Mouse (Mus musculus): ENCODE results near the gene Caml. TPM values are rescaled to one million over a fixed set of nuclear protein-coding genes. Genes with fewer than 3 reads are reported as not detected.
"Not testable (repeated sequence)": the region's sequence is repeated elsewhere in the genome, so short reads cannot be mapped to it uniquely, and the experiment has no call there.

Caml gene
- total RNA-seq, 4 experiments from 2014 or later: 41.5 to 54.7 (median 46.1) TPM

- DNase-seq (ENCODE audit: low spot score in 2 of 2): no peak
Observed at GRCm38 (mm10) chr13:55620275-55620674, 2.5 kb upstream of the Caml start.

DNA sequence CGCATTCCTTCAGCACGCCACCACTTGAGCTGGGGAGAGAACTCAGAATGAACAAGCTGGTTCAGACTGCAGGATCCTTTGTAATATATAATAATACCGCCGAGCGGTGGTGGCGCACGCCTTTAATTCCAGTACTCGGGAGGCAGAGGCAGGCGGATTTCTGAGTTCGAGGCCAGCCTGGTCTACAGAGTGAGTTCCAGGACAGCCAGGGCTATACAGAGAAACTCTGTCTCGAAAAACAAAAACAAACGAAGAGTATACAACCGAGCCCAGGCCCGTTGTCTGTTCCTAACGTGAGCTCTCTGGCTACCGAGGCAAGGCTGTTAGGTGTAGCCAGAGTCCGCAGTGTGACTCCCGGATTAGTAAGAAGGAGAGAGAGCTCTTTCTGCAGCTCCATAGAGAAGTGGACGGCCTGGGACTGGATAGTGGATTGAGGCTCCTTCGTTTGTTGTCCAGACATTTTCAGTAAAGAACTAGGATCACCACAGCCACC, 603 bp upstream of the Caml start:
- DNase-seq (ENCODE audit: low spot score in 2 of 2): not testable (repeated sequence)

DNA sequence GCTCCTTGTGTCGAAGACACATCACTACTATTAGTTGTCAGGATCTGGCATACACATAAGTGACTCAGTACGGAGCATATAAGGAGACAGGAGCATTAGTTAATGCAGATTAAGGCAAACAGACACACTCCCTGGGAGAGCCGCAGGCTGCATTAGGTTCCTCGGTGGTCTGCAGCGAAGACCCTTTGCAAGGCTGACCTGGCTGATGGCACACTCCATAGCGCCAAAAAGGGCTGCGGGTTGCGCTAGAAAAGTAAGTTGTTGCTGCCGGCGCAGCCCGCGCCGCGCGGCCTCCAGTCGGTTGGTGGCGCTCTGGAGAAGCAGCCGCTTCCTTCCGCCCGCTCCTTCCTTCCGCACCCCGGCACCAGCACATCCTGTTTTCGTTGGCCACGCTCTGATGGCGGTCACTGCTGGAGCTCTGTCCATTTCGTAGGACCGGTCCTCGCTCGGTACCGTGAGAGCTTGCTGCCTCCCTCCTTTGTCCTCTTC, 11.9 kb downstream of the Caml start, which contains the start of gene Ddx46:
Ddx46 (plus strand) TSS at position 389 of the 489 bp plus-strand sequence.
- DNase-seq (ENCODE audit: low spot score in 2 of 2): peak; percentile 55 to 85

GRCm38 (mm10) chr13:55635146-55635571, 12.4 kb downstream of the Caml start:
- no peak for DNase-seq (ENCODE audit: low spot score in 2 of 2)

- DNase-seq (ENCODE audit: low spot score in 2 of 2): no peak
Observed at GRCm38 (mm10) chr13:55636185-55636983, 13.6 kb downstream of the Caml start.

GRCm38 (mm10) chr13:55640480-55640879, 17.7 kb downstream of the Caml start:
- peak; percentile 44 to 83 for DNase-seq (ENCODE audit: low spot score in 2 of 2)

- no peak for DNase-seq (ENCODE audit: low spot score in 2 of 2)
Observed at GRCm38 (mm10) chr13:55644525-55644924, 21.7 kb downstream of the Caml start.

DNA sequence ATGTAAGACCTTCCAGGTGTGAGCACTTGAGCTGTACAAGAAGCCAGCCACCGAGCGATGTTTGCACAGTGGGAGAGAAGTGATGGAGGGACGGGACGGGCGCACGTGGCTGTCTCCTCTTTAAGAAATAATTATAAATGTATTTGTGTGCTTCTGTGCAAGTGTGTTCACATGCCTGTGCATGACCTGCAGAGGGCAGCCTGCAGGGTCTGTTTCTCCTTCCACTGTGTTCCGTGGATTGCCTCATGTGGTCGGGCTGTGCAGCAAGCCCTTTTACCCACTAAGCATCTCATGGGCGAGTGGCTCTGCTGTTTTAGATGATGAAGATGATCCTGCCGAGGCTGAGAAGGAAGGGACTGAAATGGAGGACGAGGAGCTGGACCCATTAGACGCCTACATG, 27.3 kb downstream of the Caml start:
- DNase-seq (ENCODE audit: low spot score in 2 of 2): no peak

DNA sequence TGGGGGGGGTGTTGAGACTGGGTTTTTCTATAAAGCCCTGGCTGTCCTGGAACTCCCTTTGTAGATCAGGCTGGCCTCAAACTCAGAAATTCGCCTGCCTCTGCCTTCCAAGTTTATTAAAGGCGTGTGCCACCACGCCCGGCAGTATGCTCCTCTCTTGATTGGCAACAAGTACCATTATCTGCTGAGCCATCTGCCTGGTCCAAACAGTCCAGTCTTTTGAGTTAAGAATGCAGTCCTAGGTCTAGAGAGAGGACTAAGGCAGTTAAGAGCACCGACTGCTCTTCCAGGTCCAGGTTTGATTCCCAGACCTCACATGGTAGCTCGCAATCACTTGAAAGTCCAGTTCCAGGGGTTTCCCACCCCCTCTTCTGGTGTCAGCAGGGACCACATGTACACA, 28.2 kb downstream of the Caml start:
- no peak for DNase-seq (ENCODE audit: low spot score in 2 of 2)

- DNase-seq (ENCODE audit: low spot score in 2 of 2): no peak
Observed at GRCm38 (mm10) chr13:55668550-55668949, 45.7 kb downstream of the Caml start.

DNA sequence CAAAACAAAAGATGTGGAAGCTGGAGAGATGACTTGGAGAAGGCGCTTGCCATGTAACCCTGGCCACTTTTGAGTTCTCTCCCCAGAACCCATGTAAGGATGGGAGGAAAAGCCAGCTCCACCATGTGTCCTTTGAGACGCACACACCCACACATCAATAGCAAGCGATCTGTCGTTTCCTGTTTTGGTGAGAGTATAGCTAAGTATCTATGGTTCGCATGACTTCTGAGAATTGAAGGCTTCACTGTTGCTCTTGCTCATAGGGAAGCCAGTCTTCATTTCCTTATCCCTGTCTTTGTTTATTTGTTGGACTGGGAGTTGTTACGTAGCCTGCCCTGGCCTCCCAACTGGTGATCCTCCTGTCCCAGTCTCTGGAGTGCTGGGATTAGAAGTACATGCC, 49.9 kb downstream of the Caml start:
- no peak for DNase-seq (ENCODE audit: low spot score in 2 of 2)

GRCm38 (mm10) chr13:55677364-55677763, 54.6 kb downstream of the Caml start:
- DNase-seq (ENCODE audit: low spot score in 2 of 2): no peak

Other genes with a start within 250 kb of the Caml start
- gene Slc34a1, start 224.8 kb upstream of the Caml start, total RNA-seq (2022): not detected
- gene Pfn3, start 207.8 kb upstream of the Caml start, total RNA-seq (2022): not detected
- 1 to 10 TPM in 1 of 4 experiments, under 1 TPM in 2, not detected in 1; 0.43 to 1.5 (median 0.74) TPM for gene F12, start 196.2 kb upstream of the Caml start, total RNA-seq (2022)
- gene Grk6, start 177.9 kb upstream of the Caml start, total RNA-seq (2022): 10 to 100 TPM; 61.4 to 74.2 (median 67.5) TPM
- 10 to 100 TPM; 57.5 to 73.5 (median 60.4) TPM for gene Prr7, start 158.7 kb upstream of the Caml start, total RNA-seq (2022)
- 100 to 1,000 TPM; 295 to 399 (median 333) TPM for gene Dbn1, start 134.9 kb upstream of the Caml start, total RNA-seq (2022)
- 10 to 100 TPM; 88.7 to 99.2 (median 95.5) TPM for gene Pdlim7, start 109.3 kb upstream of the Caml start, total RNA-seq (2022)
- gene Dok3, start 93.7 kb upstream of the Caml start, total RNA-seq (2022): 10 to 100 TPM in 2 of 4 experiments, 1 to 10 TPM in 2; 6.4 to 20.4 (median 12.1) TPM
- 10 to 100 TPM; 54.4 to 64.1 (median 56.3) TPM for gene Ddx41, start 86.3 kb upstream of the Caml start, total RNA-seq (2022)
- 100 to 1,000 TPM in 2 of 4 experiments, 10 to 100 TPM in 2; 84.9 to 113 (median 94.5) TPM for gene Fam193b, start 51.9 kb upstream of the Caml start, total RNA-seq (2022)
- gene Tmed9, start 49.3 kb upstream of the Caml start, total RNA-seq (2022): 100 to 1,000 TPM; 124 to 139 (median 130) TPM
- gene B4galt7, start 23.1 kb upstream of the Caml start, total RNA-seq (2022): 10 to 100 TPM; 21.5 to 28.7 (median 24.8) TPM
- gene Ddx46, start 12.0 kb downstream of the Caml start, total RNA-seq (2022): 10 to 100 TPM; 41.8 to 48.4 (median 46.2) TPM
- 10 to 100 TPM; 67.1 to 69.6 (median 68.9) TPM for gene B230219D22Rik, start 70.1 kb downstream of the Caml start, total RNA-seq (2022)
- gene Txndc15, start 91.6 kb downstream of the Caml start, total RNA-seq (2022): 10 to 100 TPM; 68.6 to 75.2 (median 72.6) TPM
- 10 to 100 TPM; 28.8 to 41.8 (median 38.5) TPM for gene Pcbd2, start 104.4 kb downstream of the Caml start, total RNA-seq (2022)
- gene Catsper3, start 161.6 kb downstream of the Caml start, total RNA-seq (2022): under 1 TPM; 0.29 to 0.64 (median 0.48) TPM
- not detected for gene Pitx1, start 213.2 kb downstream of the Caml start, total RNA-seq (2022)